Mouse (Mus musculus) urinary bladder, postnatal 14 days (tissue): ENCODE measurements around the gene Phlda1.

Experiments
- DNase-seq: peaks from one replicate; pipeline ENCODE4 v3.0.0; 2021; ENCODE audit warnings: low spot score

Gene Phlda1

GRCm38 (mm10) chr10:111528283-111528682 lies 22.2 kb downstream of the Phlda1 start:
- no peak for DNase-seq

DNA sequence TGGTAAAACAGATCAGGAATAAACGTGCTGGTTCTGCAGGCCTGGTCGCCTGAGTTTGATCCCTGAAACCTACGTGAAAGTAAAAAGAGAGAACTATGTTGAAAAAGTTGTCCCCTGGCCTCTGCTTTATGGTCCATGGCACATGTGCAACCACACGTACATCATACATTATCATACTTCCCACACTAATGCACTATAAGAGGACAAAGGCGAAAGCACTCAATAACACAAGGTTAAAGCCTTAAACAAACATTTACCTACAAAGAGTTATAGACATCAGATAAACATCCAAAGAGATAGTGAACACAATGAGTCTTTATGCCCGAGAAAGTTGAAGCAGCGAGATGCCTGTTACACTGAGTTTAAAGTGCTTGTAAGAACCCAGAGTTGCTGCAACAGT lies 24.3 kb downstream of the Phlda1 start:
- no peak for DNase-seq

DNA sequence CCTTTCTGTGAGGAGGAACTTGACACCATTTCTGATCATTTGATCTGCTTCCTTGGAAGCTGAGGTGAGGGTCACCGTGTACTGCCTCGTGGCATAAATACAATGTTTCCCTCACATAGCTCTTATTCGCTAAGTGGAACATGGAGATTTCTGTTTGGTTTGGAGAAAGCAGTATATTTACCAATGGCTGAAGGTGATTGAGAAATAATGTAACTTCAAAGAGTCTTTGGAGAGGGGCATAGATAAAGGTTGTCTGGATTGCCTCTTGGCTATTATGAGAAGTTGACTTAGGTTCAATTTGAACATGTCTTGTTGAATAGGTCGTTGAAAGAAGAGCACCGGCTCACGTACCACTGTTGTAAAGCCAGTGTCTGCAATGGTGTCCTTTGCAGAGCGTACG lies 28.6 kb downstream of the Phlda1 start:
- no peak for DNase-seq

DNA sequence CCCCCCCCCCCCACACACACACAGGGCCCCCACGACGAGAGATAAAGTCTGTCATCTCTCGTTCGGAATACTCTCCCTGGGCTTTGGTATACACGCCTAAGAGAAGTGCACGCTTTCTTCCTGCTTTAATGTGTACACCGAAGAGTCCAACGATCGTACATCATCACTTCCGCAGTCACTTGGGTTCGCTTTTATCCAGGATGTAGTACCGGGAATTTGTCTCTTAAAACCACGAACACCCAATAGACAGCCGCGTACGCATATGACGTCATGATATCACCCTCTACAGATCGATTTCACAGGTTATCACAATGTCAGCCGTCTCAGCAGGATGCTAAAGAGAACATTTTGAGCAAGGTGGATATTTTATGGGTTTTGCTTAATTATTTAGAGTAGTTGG lies 31.3 kb downstream of the Phlda1 start:
- DNase-seq, result no peak

GRCm38 (mm10) chr10:111539724-111540324 lies 33.7 kb downstream of the Phlda1 start:
- peak; percentile 29 for DNase-seq

- no peak for DNase-seq
These were observed 34.6 kb downstream of the Phlda1 start for GRCm38 (mm10) chr10:111540678-111541077.

- DNase-seq, result no peak
These were observed 37.0 kb downstream of the Phlda1 start for GRCm38 (mm10) chr10:111543106-111543505.

DNA sequence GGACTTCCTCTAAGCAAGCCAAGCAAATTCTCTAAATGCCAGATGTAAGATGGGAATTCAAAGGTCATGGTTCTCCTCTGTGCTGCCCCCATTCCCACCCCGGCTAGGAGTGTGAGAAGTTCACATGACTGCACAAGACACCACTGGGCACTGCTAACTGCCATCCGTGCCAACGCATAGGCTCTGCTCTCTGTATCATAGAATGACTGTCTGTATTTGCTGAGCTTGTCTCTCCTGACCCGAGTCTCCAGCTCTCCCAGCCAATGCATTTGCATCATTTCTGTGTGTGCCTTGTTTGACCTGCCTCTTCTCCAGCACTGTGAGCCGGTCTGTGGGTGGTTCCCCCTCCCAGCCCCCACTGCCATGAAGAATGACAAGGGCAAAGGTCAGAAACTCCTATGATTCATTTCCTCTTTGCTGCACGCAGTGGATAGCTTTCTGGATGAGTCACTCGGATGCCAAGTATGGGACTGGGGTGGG lies 37.7 kb downstream of the Phlda1 start:
- DNase-seq, result peak; percentile 70

DNA sequence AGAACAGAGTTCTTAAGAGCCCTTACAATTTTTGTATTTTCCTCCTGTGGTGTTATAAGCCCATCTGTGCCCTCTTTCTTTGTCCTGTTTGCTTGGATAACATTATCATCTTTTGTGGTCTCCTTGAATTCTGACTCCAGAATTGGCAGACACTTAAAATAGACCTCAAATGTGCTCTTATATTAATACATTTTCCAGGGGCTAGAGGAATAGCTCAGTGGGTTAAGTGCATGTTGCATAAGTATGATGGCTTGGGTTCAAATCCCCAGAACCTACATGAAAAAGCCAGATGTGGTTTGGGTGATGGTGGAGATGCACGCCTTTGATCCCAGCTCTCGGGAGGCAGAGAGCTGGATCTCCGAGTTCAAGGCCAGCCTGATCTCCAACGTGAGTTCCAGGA lies 38.2 kb downstream of the Phlda1 start:
- no peak for DNase-seq

GRCm38 (mm10) chr10:111545648-111546047 lies 39.6 kb downstream of the Phlda1 start:
- DNase-seq, result no peak

GRCm38 (mm10) chr10:111547881-111548372 lies 41.8 kb downstream of the Phlda1 start:
- DNase-seq, result no peak

- DNase-seq, result peak; percentile 38
These were observed 44.1 kb downstream of the Phlda1 start for GRCm38 (mm10) chr10:111550075-111550695.

GRCm38 (mm10) chr10:111553695-111554094 lies 47.6 kb downstream of the Phlda1 start:
- DNase-seq, result no peak

DNA sequence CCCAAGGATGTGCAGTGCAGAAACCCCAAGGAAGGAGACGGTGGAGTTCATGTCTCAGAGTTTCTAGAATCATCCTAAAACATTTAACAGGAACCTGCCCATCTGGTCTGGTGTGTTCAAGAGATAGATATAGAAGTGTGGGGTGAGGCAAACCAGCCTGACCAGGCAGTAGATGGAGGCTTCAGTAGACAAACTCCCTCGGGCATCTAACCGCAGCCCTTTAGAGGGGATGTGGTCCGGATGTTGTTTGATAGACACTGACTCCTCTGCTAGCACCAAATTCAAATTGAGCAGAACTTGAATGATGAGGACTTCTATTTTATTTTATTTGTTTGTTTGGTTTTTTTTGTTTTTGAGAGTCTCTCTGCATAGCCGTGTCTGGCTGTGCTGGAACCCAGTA lies 48.6 kb downstream of the Phlda1 start:
- no peak for DNase-seq

GRCm38 (mm10) chr10:111558211-111558610 lies 52.1 kb downstream of the Phlda1 start:
- DNase-seq, result no peak
